Mouse (Mus musculus) intestine, embryonic 16.5 days (tissue): Measurements from ENCODE around the gene Tet3. TPM values are rescaled to one million over a fixed set of nuclear protein-coding genes. Genes with fewer than 3 reads are reported as not detected.
A peak's percentile ranks its signal among the peaks of the same experiment; 100 is the strongest.

Experiments
- ATAC-seq: fragments of 200-750 bp; cut with Nextera tagmentation; 2 replicates; pipeline ENCODE4 v1.8.0; 2017; ENCODE audit warnings: moderate TSS enrichment, moderate library complexity
- H3K27ac ChIP-seq: fragments of 300-500 bp; sonication (generic); 2 replicates; pipeline ENCODE4 v1.5.1; 2014; ENCODE audit warnings: mild to moderate bottlenecking, low read length
- H3K27me3 ChIP-seq: fragments of 300-500 bp; sonication (generic); replicated peaks from 2 replicates; pipeline ENCODE4 v1.6.1; 2014; ENCODE audit warnings: low read length, control low read depth, mixed read lengths; ENCODE audit not compliant: control insufficient read depth, insufficient read depth
- H3K36me3 ChIP-seq: fragments of 300-500 bp; sonication (generic); 2 replicates; pipeline ENCODE4 v1.6.1; 2014; ENCODE audit warnings: low read length, control low read depth; ENCODE audit not compliant: control insufficient read depth, insufficient read depth
- H3K4me1 ChIP-seq: fragments of 300-500 bp; sonication (generic); 2 replicates; pipeline ENCODE4 v1.6.1; 2014; ENCODE audit warnings: low read length, control low read depth, mixed read lengths; ENCODE audit not compliant: control insufficient read depth, insufficient read depth
- H3K4me2 ChIP-seq: fragments of 300-500 bp; sonication (generic); 2 replicates; pipeline ENCODE4 v1.6.1; 2014; ENCODE audit warnings: low read depth, low read length, control low read depth
- H3K4me3 ChIP-seq: fragments of 300-500 bp; sonication (generic); 2 replicates; pipeline ENCODE4 v1.5.1; 2014; ENCODE audit warnings: mild to moderate bottlenecking, low read length
- H3K9ac ChIP-seq: fragments of 300-500 bp; sonication (generic); 2 replicates; pipeline ENCODE4 v1.6.1; 2014; ENCODE audit warnings: low read depth, low read length
- H3K9me3 ChIP-seq: fragments of 300-500 bp; sonication (generic); 2 replicates; pipeline ENCODE4 v1.6.1; 2016; ENCODE audit warnings: low read length, control low read depth; ENCODE audit not compliant: control insufficient read depth
- WGBS: fragments of 180-500 bp; shearing (Covaris S2); extraction: QIAGEN DNeasy Blood & Tissue Kit; methylation state at CpG from one replicate; pipeline ENCODE4 v1.1.7; 2014; 5-methylcytosine and 5-hydroxymethylcytosine counted together
- polyA plus RNA-seq: library from polyadenylated mRNA; unstranded; fragments of >200 nt; fragmentation: Nextera tagmentation; extraction: Ambion mirVana; gene quantifications from 2 replicates; pipeline ENCODE4 v1.2.1, GENCODE M21; 2015

Tet3 gene
- polyA plus RNA-seq, 1 experiment from 2014 or later, result 40.1 TPM

DNA sequence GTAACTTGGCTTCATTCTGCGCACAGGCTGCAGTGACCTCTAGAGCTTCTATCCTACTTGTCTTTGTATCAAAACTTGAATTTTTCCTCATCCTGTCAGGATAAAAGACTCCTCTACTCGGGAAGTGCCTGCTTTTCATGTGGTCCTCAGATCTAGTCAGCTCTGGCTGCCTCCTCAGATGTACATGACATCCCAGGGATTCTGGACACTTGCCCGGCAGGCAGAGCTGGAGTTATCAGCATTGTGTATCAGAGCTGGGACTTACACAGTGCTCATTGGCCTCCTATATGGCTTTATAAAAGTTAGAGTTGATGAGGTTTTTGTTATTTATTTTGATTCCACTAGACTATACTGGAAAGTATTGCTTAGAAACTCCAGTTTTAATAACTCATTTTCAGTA, 117.5 kb downstream of the Tet3 start:
- H3K4me1 ChIP-seq, result no peaks in the 10 kb centered on the region
- no peak overlapping the region for H3K27ac ChIP-seq
- H3K36me3 ChIP-seq, result peaks cover 7% of the 10 kb centered on the region; the same call in 1 of the 2 replicates
- H3K9me3 ChIP-seq, result no peaks in the 10 kb centered on the region
- no peaks in the 10 kb centered on the region for H3K27me3 ChIP-seq
- no peak overlapping the region for H3K4me3 ChIP-seq
- no peak overlapping the region for H3K4me2 ChIP-seq
- no peak overlapping the region for H3K9ac ChIP-seq
- 86% methylated on average over 3 of the region's 3 CpGs for WGBS
- ATAC-seq, result no peak

DNA sequence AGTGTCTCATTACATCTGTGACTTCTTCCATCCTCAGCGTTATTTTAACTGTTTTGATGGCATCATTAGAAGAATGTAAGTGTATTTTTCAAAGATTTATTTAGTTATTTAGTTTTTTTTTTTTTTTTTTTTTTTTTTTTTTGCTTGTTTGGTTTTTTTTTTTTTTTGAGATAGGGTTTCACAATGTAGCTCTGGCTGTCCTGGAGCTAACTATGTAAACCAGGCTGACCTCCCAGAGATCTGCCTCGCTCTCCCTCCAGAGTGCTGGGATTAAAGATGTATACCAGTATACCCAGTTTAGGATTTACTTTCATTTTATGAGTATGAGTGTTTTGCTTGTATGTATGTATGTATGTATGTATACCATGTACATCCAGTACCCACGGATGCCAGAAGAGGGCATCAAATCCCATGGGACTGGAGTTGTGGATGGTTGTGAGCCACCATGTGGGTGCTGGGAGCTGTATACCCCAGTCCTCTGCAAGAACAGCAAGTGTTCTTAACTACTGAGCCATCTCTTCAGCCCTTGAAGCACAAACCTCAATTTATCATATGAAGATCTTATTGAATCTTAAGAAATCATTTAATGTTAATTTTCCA, 131.2 kb downstream of the Tet3 start:
- H3K27me3 ChIP-seq, result no peaks in the 10 kb centered on the region
- no peak overlapping the region for H3K4me3 ChIP-seq
- peaks cover 9% of the 10 kb centered on the region for H3K4me1 ChIP-seq
- no peak overlapping the region for H3K27ac ChIP-seq
- no peak for ATAC-seq
- H3K4me2 ChIP-seq, result 0 out of 2 replicates have a peak overlapping the region, but pooled peaks have one; percentile 58
- H3K9me3 ChIP-seq, result no peaks in the 10 kb centered on the region
- H3K9ac ChIP-seq, result no peak overlapping the region
- H3K36me3 ChIP-seq, result peaks cover 8% of the 10 kb centered on the region; the same call in 1 of the 2 replicates
- WGBS, result 90% methylated on average over 3 of the region's 3 CpGs

DNA sequence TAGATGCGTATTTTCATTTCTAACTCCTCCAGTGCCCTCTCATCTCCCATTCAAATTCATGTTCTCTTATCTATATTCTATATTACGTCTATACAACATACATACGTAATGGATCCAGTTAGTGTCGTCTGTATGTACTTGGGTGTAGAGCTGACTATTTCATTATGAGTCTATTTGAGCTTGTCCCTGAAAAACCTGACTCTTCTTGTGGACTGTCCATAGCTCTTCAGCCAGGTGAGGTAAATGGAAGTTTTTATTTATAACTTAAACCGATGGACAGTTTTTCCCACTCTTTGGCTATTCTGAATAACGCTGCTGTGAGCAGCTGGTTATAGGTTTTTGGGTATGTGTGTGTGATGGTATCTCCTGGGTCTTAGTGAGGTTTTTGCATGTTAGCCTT, 132.1 kb downstream of the Tet3 start:
- 50% methylated on average over 6 of the region's 6 CpGs for whole genome bisulfite sequencing
- Histone ChIP-seq H3K4me1 (peaks cover 9% of the 10 kb centered on the region), H3K27ac (no peak overlapping the region), H3K36me3 (peaks cover 7% of the 10 kb centered on the region; the same call in 1 of the 2 replicates), H3K4me2 (peak overlapping the region; percentile 58), H3K9me3 (no peaks in the 10 kb centered on the region), H3K4me3 (peak overlapping the region; percentile 83), H3K27me3 (no peaks in the 10 kb centered on the region), H3K9ac (peak overlapping the region; percentile 90; the same call in 1 of the 2 replicates)
- ATAC-seq, result no peak

DNA sequence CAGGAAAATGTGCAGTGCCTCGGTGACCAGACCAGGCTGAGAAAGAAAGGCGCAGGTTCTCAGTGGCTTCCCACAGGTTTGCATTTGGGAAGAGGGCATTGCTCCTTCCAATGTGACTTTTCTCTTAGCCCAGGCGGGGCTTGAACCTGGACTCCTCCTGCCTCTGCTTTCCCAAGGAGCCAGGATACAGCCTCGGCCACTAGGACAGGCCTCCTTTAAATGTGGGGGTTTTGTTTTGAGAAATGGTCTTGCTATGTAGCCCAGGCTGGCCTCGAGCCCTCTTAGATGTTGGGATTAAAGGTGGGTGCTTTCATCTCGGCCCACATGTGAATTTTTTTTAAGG, 132.5 kb downstream of the Tet3 start:
- peak overlapping the region; percentile 58 for H3K4me2 ChIP-seq
- H3K4me1 ChIP-seq, result peaks cover 9% of the 10 kb centered on the region
- peak overlapping the region; percentile 90 for H3K9ac ChIP-seq
- H3K9me3 ChIP-seq, result no peaks in the 10 kb centered on the region
- WGBS, result 4% methylated on average over 6 of the region's 6 CpGs
- peaks cover 5% of the 10 kb centered on the region; the same call in 1 of the 2 replicates for H3K36me3 ChIP-seq
- no peaks in the 10 kb centered on the region for H3K27me3 ChIP-seq
- H3K4me3 ChIP-seq, result peak overlapping the region; percentile 83
- ATAC-seq, result no peak
- H3K27ac ChIP-seq, result peak overlapping the region; percentile 96

DNA sequence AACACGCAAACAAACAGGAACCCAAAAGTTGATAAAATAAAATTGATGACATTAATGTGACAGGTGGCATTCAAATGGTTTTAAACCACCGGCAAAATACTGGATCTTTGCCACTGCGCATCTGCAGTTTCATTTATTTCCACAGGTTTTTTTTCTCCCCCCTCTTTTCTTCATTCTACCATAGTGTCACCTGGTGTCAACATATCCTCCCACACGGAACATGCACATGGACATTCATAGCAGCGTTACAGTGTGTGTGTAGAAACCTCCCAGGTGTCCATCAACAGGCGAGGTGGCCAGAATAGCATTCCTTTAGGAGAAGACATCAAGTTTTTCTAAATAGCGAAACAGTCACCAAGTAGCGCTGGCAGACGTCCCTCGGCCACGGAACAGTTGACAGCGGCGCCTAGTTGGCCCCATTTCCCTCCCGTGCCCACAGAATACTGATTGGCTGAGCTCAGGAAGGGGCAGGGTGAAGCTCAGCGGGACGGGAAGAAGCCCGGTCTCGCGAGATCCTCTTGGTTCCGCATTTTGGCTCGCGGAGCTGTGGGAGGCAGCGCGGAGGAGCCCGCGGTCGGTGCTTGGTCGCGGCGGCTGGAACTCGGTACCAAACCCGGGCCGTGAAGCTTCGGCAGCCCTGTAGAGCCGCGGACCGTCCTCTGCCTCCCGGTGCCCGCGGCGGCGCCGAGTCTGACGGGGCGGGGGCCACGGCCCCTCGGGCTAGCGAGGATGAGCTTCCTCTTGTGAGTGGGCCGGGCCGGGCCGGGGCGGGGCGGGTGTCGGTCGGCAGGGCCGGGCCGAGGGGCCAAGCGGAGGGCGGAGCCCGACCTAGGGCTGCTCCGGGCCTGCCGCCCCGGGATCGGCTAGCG, 133.1 kb downstream of the Tet3 start, which contains the start of the genes Mthfd2 and Mob1a:
Gene Mthfd2, minus strand, starts transcription at position 384 of the 869 bp plus-strand sequence.
Gene Mob1a, plus strand, starts transcription at position 492 of the 869 bp plus-strand sequence.
- Histone ChIP-seq H3K36me3 (peaks cover 5% of the 10 kb centered on the region; the same call in 1 of the 2 replicates), H3K27ac (peak within 1 kb of the TSS; percentile 96), H3K9me3 (no peaks in the 10 kb centered on the region), H3K4me2 (peak within 1 kb of the TSS; percentile 83), H3K27me3 (no peaks in the 10 kb centered on the region), H3K4me1 (peaks cover 9% of the 10 kb centered on the region), H3K9ac (peak within 1 kb of the TSS; percentile 90), H3K4me3 (peak within 1 kb of the TSS; percentile 83)
- peak; percentile 99 for ATAC-seq
- WGBS, result 1% methylated on average over 63 of the region's 65 CpGs

DNA sequence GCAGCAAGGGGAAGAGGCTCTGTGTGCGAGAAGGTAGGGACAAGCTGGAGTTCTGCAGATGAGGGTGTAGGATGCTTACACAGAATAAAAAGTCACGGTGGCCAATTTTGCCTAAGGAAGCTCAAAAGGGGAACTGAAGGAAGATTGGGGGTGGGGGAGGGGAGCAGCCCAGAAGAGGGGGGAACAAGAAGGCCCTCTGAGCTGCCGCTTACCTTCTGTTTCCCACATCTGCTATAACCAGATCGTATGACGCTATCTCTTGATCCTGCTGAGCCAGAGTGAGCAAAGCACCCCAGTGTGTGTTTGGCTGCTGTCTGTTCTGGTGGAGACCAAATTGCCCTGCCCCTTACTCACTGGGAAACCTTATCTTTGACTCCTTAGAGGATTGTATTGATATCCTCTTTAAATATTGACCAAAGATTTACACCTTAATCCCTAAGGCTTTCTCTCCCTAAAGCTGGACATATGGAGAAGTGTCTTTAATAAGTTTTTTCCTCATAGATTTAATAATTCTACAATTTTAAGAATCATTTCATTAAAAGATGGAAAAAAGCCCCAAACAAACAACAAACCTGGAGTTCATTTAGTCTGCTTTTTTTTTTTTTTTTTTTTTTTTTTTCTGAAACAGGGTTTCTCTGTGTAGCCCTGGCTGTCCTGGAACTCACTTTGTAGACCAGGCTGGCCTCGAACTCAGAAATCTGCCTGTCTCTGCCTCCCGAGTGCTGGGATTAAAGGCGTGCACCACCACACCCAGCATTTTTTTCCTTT, 135.0 kb downstream of the Tet3 start:
- 59% methylated on average over 8 of the region's 8 CpGs for WGBS
- Histone ChIP-seq H3K27ac (no peak overlapping the region), H3K36me3 (no peaks in the 10 kb centered on the region), H3K4me3 (no peak overlapping the region), H3K4me2 (no peak overlapping the region), H3K27me3 (no peaks in the 10 kb centered on the region), H3K4me1 (peaks cover 9% of the 10 kb centered on the region), H3K9ac (no peak overlapping the region), H3K9me3 (no peaks in the 10 kb centered on the region)
- no peak for ATAC-seq

DNA sequence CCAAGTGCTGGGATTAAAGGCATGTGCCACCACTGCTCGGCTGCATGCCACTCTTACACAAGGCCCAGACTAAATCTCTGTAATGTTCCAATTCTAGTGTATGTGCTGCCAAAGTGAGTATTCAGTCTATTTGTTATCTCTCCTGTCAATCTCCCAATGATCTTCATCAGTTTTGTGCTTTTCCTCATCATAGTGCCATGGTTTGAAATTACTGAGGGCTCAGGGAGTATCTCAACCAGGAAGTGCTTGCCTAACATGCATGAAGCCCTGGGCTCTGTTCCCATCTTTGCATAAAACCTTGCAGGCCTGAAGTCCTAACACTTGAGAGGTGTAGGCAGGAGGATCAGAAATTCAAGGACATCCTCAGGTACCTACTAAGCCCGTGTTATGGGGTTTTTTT, 136.1 kb downstream of the Tet3 start:
- Histone ChIP-seq H3K27me3 (no peaks in the 10 kb centered on the region), H3K9ac (no peak overlapping the region), H3K4me3 (no peak overlapping the region), H3K4me1 (peaks cover 9% of the 10 kb centered on the region), H3K27ac (no peak overlapping the region), H3K4me2 (no peak overlapping the region), H3K36me3 (no peaks in the 10 kb centered on the region), H3K9me3 (no peaks in the 10 kb centered on the region)
- ATAC-seq, result no peak
- 55% methylated on average over 2 of the region's 2 CpGs for WGBS

DNA sequence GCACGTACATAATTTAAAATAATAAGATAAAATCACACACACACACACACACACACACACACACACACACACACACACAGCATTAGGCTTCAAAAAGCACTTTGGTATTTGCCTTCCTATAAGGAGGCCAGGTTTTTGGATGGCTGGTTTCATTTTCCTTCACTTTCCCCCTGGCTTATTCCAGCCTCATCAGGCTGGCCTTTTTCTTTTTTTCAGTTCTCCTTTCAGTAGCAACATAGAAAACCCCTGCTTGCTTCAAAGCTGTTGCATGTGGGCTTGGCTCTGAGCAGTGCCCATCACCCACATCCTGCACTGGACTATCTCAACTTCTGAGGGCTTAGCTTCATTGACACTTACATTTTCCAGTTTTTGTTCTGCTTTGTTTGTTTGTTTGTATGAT, 137.0 kb downstream of the Tet3 start:
- Histone ChIP-seq H3K4me2 (no peak overlapping the region), H3K36me3 (no peaks in the 10 kb centered on the region), H3K4me3 (no peak overlapping the region), H3K27ac (no peak overlapping the region), H3K27me3 (no peaks in the 10 kb centered on the region), H3K9ac (no peak overlapping the region), H3K9me3 (no peaks in the 10 kb centered on the region), H3K4me1 (peaks cover 6% of the 10 kb centered on the region)
- WGBS, result 58% methylated on average over 1 of the region's 1 CpGs
- no peak for ATAC-seq
